Mouse (Mus musculus) spleen, adult 18-20 months (tissue): ENCODE results near the gene Adamts13.

ENCODE experiments used
- DNase-seq, 2 experiments: peaks; one replicate each; pipeline ENCODE4 v3.0.0; 2022; ENCODE audit warnings: mixed read lengths in 2 of 2

The Adamts13 gene

DNA sequence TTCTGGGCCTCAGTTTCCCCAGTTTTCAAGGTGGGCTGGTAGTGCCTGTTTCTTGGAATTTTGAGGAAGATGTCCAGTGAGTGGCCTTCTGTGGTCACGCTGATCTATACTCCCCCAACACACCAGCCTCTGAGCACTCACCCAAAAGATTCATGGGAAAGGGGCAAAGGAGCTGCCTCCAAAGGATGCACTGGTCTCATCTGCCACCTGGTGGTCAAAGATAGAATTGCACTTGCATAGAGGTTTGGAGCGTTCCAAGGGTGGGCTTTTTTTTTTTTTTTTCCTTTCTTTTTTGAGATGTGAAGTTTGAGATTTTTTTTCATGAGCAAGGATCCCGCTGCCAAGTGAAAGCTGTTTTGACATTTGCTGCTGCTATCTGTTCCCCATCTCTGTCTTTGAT, 65.4 kb downstream of the Adamts13 start:
- peak in 1 of 2 experiments; percentile 68 for DNase-seq

DNA sequence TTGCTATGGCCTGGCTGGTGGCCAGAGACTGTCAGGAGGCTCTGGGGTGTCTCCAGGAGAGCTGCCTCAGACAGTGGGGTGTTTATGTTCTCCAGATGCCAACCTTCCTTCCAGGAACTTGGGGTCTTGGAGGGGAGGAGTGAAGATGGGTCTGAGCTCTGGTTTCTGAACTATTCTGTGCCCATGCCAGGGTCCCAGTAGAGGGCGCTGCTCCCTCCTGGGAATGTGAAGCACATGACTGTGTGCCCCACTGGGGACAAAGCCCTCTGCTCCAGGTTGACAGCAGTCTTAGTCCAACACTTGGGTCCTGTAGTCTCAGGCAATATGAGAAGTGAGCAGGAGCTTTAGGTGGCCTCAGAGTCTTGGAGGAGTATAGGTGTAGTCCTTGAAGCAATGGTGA, 66.1 kb downstream of the Adamts13 start:
- DNase-seq = no peak

DNA sequence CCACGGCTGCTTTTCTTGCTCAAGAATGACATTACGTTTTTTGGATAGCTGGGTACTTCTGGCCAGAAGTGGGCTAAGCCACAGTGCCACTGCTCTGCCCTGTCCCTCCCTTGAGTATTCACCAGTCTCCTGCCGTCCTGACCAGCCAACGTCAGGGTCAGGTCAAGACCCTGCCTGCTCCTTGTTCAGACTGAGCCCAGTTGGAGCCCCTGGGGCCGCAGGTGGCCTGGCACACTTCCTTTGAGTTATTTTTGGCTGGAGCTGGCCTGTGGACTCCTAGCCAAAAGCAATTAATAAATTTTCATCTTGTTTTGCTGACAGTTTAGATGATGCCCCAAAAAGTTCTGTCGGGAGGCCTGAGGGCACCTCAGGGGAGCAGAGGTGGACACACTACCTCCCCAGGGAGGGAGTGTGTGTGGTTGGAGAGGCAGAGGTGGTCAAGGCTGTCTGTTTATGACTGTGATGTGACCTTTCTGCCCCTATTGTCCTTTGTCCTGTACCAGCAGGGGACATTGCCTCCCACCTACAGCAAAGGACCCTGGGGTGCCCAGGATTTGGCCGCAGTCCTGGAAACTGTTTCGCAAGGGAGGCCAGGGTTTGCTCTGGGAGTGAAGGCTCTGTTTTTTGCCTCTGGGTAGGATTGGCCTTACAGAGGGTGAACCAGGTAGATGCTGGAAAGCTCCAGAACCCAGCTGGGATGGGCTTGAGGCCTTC, 69.1 kb downstream of the Adamts13 start:
- no peak for DNase-seq

DNA sequence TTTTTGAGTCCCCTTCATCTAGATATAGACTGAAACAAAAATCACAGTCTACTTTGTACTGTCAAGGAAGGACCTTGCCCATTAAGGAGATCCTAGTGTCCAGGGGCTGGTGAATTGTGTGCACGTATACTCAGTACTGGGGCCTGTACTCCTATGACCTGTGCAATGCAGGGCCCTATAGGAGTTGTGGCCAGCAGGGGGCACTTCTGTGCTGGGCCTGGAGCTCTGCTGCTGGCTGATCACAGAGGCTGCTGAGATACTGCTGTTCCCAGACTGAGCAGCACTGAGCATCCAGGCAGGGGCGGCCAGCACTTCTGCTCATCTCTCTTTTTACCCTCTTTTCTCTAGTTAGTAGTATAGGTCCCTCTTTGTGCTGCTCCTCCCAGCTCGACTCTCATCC, 70.2 kb downstream of the Adamts13 start:
- peak; percentile 60 to 74 for DNase-seq

DNA sequence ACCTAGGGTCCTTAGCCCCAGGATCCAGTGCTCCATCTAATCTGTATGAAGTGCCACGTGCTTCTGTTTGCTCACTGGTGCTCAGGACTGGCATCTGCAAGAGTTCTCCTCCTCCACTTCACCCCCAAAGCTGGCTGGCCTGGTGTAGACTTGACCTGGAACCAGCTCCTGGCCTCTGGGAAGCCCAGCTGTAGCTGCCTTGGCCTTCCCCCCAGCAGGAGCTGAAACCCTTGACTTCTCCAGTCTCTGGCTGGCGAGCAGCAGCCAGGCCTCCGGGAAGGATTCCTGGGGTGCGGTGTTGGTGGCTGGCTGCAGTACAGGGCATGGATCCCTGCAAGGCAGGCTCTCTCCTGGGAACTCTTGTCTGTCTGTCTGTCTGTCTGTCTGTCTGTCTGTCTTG, 71.0 kb downstream of the Adamts13 start:
- DNase-seq = no peak

DNA sequence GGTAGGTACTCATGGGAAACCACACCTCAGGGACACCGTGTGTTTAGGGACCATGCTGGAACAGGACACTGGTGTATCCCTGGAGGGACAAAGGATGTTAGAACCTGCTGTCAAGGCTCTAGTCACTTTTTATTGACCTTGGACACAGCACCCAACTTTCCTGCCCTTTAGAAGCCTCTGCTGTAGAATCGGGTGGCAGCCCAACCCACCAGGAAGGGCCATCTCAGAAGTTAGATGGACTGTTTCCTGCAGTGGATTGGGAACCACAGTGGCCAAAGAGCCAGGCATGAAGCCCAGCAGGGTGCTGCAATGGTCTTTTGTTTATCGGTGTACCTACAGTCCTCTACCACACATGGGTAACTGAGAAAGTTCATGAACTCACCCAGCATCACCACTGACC, 71.4 kb downstream of the Adamts13 start:
- DNase-seq = no peak

DNA sequence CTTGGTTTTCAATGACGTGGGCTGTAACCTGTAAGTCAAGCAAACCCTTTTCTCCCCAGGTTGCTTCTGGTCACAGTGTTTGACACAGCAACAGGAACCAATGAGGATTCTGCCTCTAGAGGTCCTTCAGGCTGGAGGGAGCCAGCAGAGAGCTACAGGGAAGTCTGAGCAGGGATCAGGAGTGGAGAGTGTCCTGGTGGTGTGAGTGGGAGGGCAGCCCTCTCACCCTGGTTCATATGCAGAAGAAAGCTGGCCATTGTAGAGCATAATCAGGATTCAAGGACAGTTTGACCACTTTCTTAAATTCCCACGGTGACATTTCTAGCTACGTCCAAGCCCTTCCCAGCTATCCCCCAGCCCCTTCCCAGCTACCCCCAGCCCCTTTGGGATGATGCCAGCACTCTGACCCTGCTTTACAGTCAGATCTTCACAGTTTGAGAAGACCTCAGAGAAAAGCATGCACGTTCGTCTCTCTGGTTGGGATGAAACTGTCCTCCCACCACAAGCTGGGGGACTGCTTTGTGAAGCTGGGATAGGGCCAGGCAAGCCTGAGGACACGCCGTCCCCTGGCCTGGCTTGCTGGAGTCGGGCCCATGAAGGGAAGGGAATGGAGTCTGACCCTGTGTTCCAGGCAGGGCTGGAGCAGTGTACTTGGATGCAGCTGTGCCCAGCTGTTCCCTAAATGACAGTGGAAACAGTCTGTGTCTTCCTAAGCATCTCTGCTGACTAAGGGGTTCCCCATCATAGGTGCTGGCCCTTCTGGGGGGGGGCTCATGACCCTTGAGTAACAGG, 73.0 kb downstream of the Adamts13 start:
- DNase-seq = no peak

DNA sequence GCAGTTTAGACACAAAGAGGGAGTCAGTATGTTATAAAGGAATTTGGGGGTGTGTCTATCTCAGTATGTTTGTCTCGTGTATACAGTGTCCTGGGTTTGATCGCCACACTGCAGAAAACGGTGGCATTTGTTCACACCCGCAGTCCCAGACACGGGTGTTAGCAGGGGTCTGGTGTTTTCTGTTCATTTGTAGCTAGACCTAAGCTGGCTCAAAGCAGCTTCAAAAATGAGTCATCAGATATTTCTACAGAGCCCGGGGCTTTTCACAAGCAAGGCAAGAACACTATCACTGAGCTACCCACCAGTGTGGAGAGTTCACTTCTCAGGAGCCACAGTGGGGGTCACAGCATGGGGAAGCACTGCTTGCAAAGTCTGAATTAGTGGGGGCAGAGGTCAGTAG, 76.2 kb downstream of the Adamts13 start:
- DNase-seq = no peak

DNA sequence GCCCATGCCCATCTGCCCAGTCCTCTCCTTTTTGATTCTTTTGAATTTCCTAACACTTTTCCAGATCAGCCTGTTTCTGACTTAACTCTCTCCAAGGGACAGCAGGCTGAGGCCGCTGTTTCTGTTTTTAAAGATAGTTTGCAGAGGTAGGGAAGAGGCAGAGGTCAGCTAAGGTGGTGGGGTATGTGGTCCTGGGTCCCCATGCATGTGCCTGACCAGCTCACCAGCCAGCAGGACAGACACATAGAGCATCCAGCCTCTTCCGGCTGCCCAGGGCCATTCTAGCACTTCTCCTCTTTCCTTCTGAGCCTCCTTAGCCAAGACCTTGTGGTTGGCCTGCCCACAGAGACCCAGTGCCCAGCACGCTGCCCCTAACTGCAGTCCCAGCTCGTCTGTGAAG, 85.0 kb downstream of the Adamts13 start:
- no peak for DNase-seq

DNA sequence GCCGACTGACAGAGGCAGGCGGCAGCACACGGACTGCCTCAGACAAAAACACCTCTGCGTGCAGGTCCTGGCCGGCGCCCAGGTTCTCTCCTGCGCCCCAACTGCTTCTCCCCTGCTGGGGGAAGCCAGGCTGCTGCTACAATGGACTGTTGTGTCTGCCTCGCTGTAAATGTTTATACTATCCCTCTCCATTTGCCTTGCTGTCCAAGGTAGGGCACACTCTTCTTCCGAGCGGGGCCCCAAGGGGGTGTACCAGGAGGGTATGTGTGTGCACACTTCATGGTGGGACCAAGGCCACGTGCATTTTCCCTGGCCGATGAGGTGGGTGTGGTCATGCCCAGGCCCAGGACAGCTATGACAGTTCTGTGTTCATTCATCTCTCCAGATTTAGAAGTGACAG, 85.5 kb downstream of the Adamts13 start:
- no peak for DNase-seq

DNA sequence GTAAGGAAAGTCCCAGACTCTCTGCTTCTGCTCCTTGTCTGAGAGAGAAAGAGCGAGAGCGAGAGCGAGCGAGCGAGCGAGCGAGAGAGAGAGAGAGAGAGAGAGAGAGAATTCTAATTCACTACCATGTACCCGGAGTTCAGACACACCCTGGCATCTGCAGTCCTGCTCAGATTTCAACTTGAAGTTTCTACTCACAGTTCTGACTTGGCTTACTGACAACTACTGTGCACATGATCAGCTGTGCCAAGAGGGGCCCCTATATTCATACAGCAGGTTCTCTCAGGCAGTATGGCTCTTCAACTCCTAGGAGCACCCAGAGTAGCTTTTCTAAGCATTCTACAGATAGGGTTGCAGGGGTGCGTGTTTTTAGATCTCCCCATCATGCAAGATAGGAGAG, 86.0 kb downstream of the Adamts13 start:
- DNase-seq = no peak
